Mouse (Mus musculus): ENCODE results near the gene Pet100.

GRCm38 (mm10) chr8:3671980-3672491, 50.7 kb downstream of the Pet100 start, which contains the start of gene Fcor:
- no peak for TF ChIP-seq MAFK (IDR thresholded peaks at IDR 0.05; ENCODE audit: insufficient read depth, low read depth, low read length)
- no peak for TF ChIP-seq ZNF384 (IDR thresholded peaks at IDR 0.05; ENCODE audit: low read depth, low read length)

Measured in ES-E14 (cell line).